Mouse (Mus musculus): ENCODE measurements around the gene Mgat3. TPM values are rescaled to one million over a fixed set of nuclear protein-coding genes. Genes with fewer than 3 reads are reported as not detected.

The Mgat3 gene
- total RNA-seq, 4 experiments from 2014 or later, result 2.9 to 6.2 (median 4.5) TPM

- DNase-seq (ENCODE audit: low spot score), result no peak
These were observed 52.3 kb downstream of the Mgat3 start for GRCm38 (mm10) chr15:80225796-80226195.

GRCm38 (mm10) chr15:80228071-80228800, 54.7 kb downstream of the Mgat3 start:
- DNase-seq (ENCODE audit: low spot score), result no peak

GRCm38 (mm10) chr15:80232331-80232730, 58.8 kb downstream of the Mgat3 start:
- DNase-seq (ENCODE audit: low spot score), result no peak

DNA sequence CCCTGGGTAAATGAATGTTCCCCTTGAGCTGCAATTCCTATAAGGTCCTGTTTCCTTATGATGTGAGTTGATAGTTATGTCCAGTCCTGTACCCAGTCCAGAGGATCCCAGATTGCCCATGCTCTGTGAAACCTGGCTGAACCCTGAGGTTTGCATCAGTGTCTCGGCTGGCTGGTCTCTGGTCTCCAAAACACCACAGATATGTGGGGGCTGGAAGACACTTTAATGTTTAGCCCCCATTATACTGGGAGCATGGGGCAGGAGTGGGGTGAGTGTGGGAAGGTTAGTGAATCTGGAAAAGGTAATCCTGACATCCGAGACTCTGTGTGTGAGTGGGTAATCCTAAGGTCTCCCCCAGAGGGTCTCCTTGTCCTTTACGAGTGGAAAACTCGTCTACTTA, 59.5 kb downstream of the Mgat3 start:
- no peak for DNase-seq (ENCODE audit: low spot score)

DNA sequence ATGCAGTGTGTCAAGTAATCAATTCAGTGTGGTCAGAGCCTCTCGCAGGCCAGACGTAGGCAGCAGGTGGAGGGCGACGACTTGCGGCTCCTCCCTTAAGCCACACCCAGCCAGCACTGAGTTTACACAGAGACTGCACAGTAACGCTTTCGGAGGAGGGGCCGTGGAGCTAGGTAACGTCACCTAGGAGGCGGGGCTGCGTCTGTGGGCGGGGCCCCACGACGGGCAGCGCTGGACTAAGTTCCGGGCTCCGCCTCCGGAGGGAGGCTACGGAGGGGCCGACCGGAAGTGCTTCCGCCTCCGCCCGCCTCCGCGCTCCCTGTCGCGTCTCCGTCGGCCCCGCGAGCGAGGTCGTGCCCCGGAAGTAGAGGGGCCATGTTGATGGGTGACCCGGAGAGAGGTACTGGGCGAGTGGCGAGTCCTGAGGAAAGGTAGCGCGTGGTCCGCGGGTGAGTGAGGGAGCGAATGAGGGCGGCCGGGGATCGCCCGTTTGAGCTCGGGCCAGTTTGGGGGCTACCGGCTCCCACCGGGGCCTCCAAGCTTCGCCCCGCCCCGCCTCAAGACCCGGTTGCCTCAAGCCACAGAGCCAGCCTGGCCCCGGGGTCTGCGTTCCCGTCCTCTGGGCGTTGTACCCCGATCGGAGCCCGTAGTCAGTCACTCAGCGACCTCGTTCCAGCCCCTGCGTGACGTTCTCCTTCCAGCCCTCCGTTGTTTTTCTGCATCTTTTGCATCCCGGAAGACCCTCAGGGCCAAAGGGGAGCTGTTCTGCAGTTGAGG, 60.4 kb downstream of the Mgat3 start, which contains the start of gene Mief1:
TSS of gene Mief1 (plus strand) at position 286 of the 777 bp plus-strand sequence.
- peak; percentile 95 for DNase-seq (ENCODE audit: low spot score)

GRCm38 (mm10) chr15:80235535-80235934, 62.0 kb downstream of the Mgat3 start, which contains the start of gene AC140267.1:
Gene AC140267.1 (plus strand): TSS chr15:80235835.
- DNase-seq (ENCODE audit: low spot score), result no peak

- no peak for DNase-seq (ENCODE audit: low spot score)
These were observed 74.6 kb downstream of the Mgat3 start for GRCm38 (mm10) chr15:80248135-80248534.

DNA sequence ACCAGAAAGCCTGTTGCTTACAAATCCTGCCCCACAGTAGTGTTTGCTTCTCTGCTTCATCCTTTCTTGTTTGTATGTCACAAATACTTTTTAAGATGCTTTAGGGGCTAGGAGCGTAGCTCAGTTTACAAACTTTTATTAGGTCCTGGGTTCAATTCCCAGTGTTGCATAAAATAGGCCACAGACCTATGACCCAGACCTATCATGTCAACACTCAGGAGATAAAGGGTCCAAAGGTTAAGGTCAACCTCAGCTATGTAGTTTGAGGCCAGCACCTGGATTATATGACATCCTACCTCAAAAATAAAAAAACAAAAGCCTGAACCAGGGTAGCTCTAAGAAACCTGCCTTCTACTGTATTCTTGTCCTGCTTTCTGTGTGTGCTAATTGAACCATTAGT, 75.1 kb downstream of the Mgat3 start:
- no peak for DNase-seq (ENCODE audit: low spot score)

DNA sequence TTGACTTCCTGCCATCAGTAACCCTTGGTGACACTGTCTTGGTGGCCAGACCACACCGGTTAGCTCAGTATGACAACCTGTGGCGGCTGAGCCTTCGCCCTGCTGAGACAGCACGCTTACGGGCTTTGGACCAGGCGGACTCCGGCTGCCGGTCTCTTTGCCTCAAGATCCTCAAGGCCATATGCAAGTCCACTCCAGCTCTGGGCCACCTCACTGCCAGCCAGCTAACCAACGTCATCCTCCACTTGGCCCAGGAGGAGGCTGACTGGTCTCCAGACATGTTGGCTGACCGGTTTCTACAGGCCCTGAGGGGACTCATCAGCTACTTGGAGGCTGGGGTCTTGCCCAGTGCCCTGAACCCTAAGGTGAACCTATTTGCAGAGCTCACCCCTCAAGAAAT, 76.2 kb downstream of the Mgat3 start:
- DNase-seq (ENCODE audit: low spot score), result no peak

- no peak for DNase-seq (ENCODE audit: low spot score)
These were observed 77.1 kb downstream of the Mgat3 start for GRCm38 (mm10) chr15:80250586-80250985.

DNA sequence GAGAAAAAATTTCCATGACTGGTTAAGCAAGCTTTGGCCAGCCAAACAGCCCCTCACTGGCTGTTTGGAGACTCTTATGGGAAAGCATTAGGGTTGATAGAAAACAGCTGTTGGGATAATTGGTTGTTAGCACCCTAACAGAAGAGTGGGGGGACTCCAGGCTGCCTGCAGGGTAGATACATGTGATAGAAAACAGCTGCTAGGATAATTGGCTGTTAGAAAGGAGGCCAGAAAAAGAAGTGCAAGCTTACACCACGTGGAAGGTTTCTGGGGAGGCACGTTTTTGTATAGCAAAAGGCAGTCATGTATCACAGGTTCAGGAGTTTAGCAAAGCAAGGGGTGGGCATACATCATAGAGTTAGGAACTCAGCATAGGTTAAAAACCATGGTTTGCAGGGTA, 80.0 kb downstream of the Mgat3 start:
- no peak for DNase-seq (ENCODE audit: low spot score)

DNA sequence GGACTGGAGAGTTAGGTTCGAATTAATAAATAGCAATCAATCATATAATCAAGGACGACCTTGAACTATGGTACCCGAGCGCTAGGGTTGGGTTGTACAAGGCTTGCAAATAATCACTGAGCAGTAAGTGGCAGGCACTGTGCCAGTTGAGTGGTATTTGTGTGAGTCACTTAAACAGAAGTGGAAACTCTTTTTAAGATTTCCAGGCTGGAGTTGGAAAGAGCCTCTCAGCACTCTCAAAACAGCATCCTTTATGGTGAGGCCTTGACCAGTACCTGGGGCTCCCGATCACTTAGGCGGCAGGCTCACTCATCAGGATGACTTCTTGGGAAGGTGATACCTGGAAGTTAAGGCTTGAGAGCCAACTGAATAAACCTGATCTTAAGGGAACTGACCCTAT, 80.7 kb downstream of the Mgat3 start:
- no peak for DNase-seq (ENCODE audit: low spot score)

DNA sequence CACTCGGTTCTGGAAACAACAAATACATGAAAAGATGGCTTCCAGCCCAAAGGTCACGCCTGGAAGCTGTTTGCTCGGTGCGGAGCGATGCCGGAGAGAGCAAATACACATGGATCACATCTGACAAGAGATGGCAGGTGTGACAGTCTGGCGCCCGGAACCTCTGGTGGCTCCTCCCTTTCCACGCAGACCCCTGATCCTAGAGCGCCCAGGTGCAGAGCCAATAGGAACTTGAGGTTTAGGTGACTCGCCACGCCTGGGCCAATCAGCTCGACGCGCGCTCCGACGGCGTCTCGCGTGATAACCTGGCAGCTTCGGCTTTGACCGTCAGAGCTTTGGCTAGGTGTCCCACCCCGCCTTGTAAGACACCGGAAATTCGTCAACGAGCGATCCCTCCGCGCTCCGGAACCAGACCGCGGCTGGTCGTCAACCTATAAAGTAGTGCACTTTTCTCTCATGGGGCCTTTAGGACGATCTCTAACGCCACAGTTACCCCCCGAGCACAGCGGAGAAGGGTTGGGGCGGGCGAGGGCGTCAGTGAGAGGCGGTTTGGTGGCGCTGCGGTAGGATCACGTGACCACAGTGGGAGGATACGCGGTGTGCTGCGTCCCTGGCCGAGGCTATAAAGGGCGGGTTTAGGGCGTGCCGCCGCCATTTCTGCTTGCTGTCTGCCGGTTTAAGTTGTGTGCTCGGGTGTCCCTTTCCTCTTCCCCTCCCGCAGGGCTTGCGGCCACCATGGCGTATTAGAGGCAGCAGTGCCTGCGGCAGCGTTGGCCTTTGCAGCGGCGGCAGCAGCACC, 81.5 kb downstream of the Mgat3 start, which contains the start of gene Atf4:
TSS of gene Atf4 (plus strand) at position 338 of the 799 bp plus-strand sequence.
- DNase-seq (ENCODE audit: low spot score), result peak; percentile 98

- peak; percentile 67 for DNase-seq (ENCODE audit: low spot score)
These were observed 82.2 kb downstream of the Mgat3 start for GRCm38 (mm10) chr15:80255646-80256121.

GRCm38 (mm10) chr15:80256242-80256641, 82.7 kb downstream of the Mgat3 start:
- DNase-seq (ENCODE audit: low spot score), result no peak

GRCm38 (mm10) chr15:80256656-80257601, 83.4 kb downstream of the Mgat3 start:
- no peak for DNase-seq (ENCODE audit: low spot score)

- DNase-seq (ENCODE audit: low spot score), result no peak
These were observed 84.2 kb downstream of the Mgat3 start for GRCm38 (mm10) chr15:80257602-80258239.

- DNase-seq (ENCODE audit: low spot score), result no peak
These were observed 85.0 kb downstream of the Mgat3 start for GRCm38 (mm10) chr15:80258240-80259170.

Data from heart, adult 8-10 months (tissue).